Mouse (Mus musculus) MEL (cell line): ENCODE results near the gene Crocc. TPM values are rescaled to one million over a fixed set of nuclear protein-coding genes. Genes with fewer than 3 reads are reported as not detected.

ENCODE experiments used
- DNase-seq: peaks from one replicate; pipeline ENCODE4 v3.0.0; 2011; ENCODE audit warnings: low read depth, low spot score
- H3K27ac ChIP-seq: 2 replicates; pipeline ENCODE4 v1.5.1; 2012; ENCODE audit warnings: low read depth, mild to moderate bottlenecking, control low read depth, low read length, moderate library complexity; ENCODE audit not compliant: control insufficient read depth
- H3K27me3 ChIP-seq, 2 experiments: fragments of 150-350 bp in 1 of 2; sonication (generic) in 1 of 2; 2 replicates each; pipeline ENCODE4 v1.6.1; 2012; ENCODE audit warnings: low read length in 2 of 2, mild to moderate bottlenecking in 2 of 2, improper control_type of control experiment in 1 of 2, moderate library complexity in 1 of 2; ENCODE audit not compliant: insufficient read depth in 2 of 2, control insufficient read depth in 1 of 2
- H3K36me3 ChIP-seq, 2 experiments: 2 replicates each; pipeline ENCODE4 v1.6.1; 2012 to 2014; ENCODE audit warnings: low read length in 2 of 2, improper control_type of control experiment in 1 of 2, inconsistent platforms in 1 of 2, mild to moderate bottlenecking in 1 of 2; ENCODE audit not compliant: insufficient read depth in 2 of 2, control insufficient read depth in 1 of 2
- H3K4me1 ChIP-seq, 2 experiments: fragments of 150-350 bp in 1 of 2; sonication (generic) in 1 of 2; 2 replicates each; pipeline ENCODE4 v1.6.1; 2012; ENCODE audit warnings: low read length in 2 of 2, improper control_type of control experiment in 1 of 2, mild to moderate bottlenecking in 1 of 2; ENCODE audit not compliant: insufficient read depth in 2 of 2, control insufficient read depth in 1 of 2
- H3K4me3 ChIP-seq, 2 experiments: fragments of 150-350 bp in 1 of 2; sonication (generic) in 1 of 2; 2 replicates each; pipeline ENCODE4 v1.5.1; 2012; ENCODE audit warnings: low read depth in 2 of 2, low read length in 2 of 2, mild to moderate bottlenecking in 2 of 2, moderate library complexity in 2 of 2, control low read depth in 1 of 2, improper control_type of control experiment in 1 of 2; ENCODE audit not compliant: control insufficient read depth in 1 of 2, insufficient read depth in 1 of 2
- H3K79me2 ChIP-seq: 2 replicates; pipeline ENCODE4 v1.6.1; 2012; ENCODE audit warnings: mild to moderate bottlenecking, low read length, moderate library complexity; ENCODE audit not compliant: control insufficient read depth, poor library complexity, insufficient read depth
- H3K9ac ChIP-seq: 2 replicates; pipeline ENCODE4 v1.6.1; 2012; ENCODE audit warnings: low read depth, mild to moderate bottlenecking, control low read depth, low read length, moderate library complexity; ENCODE audit not compliant: control insufficient read depth, poor library complexity, severe bottlenecking
- H3K9me3 ChIP-seq: fragments of 150-350 bp; sonication (generic); replicated peaks from 2 replicates; pipeline ENCODE4 v1.6.1; 2012; ENCODE audit warnings: mild to moderate bottlenecking, low read length, improper control_type of control experiment, moderate library complexity; ENCODE audit not compliant: insufficient read depth
- BHLHE40 ChIP-seq: IDR thresholded peaks from 2 replicates; pipeline ENCODE4 v1.6.1; 2012; ENCODE audit warnings: low read depth, mild to moderate bottlenecking, inconsistent platforms, low read length, improper control_type of control experiment, borderline replicate concordance
- CHD1 ChIP-seq: IDR thresholded peaks from 2 replicates; pipeline ENCODE4 v1.6.1; 2012; ENCODE audit warnings: low read depth, mild to moderate bottlenecking, inconsistent platforms, low read length, improper control_type of control experiment
- CHD2 ChIP-seq: IDR thresholded peaks from 2 replicates; pipeline ENCODE4 v1.6.1; 2011; ENCODE audit warnings: low read length, improper control_type of control experiment
- E2F4 ChIP-seq: IDR thresholded peaks from 2 replicates; pipeline ENCODE4 v1.6.1; 2011; ENCODE audit warnings: low read depth, low read length, improper control_type of control experiment, borderline replicate concordance
- EP300 ChIP-seq, 2 experiments: IDR thresholded peaks; 2 replicates each; pipeline ENCODE4 v1.6.1; 2011; ENCODE audit warnings: improper control_type of control experiment in 2 of 2, low read length in 2 of 2, low read depth in 1 of 2, mild to moderate bottlenecking in 1 of 2
- GATA1 ChIP-seq: IDR thresholded peaks from 2 replicates; pipeline ENCODE4 v1.6.1; 2011; ENCODE audit warnings: low read depth, low read length, improper control_type of control experiment
- JUND ChIP-seq: IDR thresholded peaks from 2 replicates; pipeline ENCODE4 v1.6.1; 2011; ENCODE audit warnings: low read depth, mild to moderate bottlenecking, improper control_type of control experiment, low read length
- KAT2A ChIP-seq: conservative IDR thresholded peaks from 2 replicates; pipeline ENCODE4 v1.6.1; 2012; ENCODE audit warnings: low read depth, low read length, improper control_type of control experiment, inconsistent platforms
- MAFK ChIP-seq: IDR thresholded peaks from 2 replicates; pipeline ENCODE4 v1.6.1; 2011; ENCODE audit warnings: low read depth, mild to moderate bottlenecking, low read length, improper control_type of control experiment, borderline replicate concordance
- MAX ChIP-seq: IDR thresholded peaks from 2 replicates; pipeline ENCODE4 v1.6.1; 2011; ENCODE audit warnings: low read length, improper control_type of control experiment
- MAZ ChIP-seq: IDR thresholded peaks from 2 replicates; pipeline ENCODE4 v1.6.1; 2012; ENCODE audit warnings: low read depth, mild to moderate bottlenecking, inconsistent platforms, low read length, improper control_type of control experiment
- MEF2A ChIP-seq: IDR thresholded peaks from 2 replicates; pipeline ENCODE4 v1.6.1; 2014; ENCODE audit warnings: low read depth, mild to moderate bottlenecking, inconsistent platforms, low read length, improper control_type of control experiment; ENCODE audit not compliant: poor library complexity, insufficient replicate concordance, severe bottlenecking; ENCODE audit errors: extremely low read depth
- MYC ChIP-seq: IDR thresholded peaks from 2 replicates; pipeline ENCODE4 v1.6.1; 2011; ENCODE audit warnings: low read depth, mild to moderate bottlenecking, low read length, improper control_type of control experiment, moderate library complexity
- POLR2A ChIP-seq, 2 experiments: IDR thresholded peaks; 2 replicates each; pipeline ENCODE4 v1.6.1; 2011 to 2012; ENCODE audit warnings: low read length in 2 of 2, mild to moderate bottlenecking in 2 of 2, control low read depth in 1 of 2, improper control_type of control experiment in 1 of 2, low read depth in 1 of 2, moderate library complexity in 1 of 2; ENCODE audit not compliant: control insufficient read depth in 1 of 2, insufficient read depth in 1 of 2, poor library complexity in 1 of 2
- RAD21 ChIP-seq: IDR thresholded peaks from 2 replicates; pipeline ENCODE4 v1.6.1; 2011; ENCODE audit warnings: mild to moderate bottlenecking, low read depth, low read length, improper control_type of control experiment
- SIN3A ChIP-seq: IDR thresholded peaks from 2 replicates; pipeline ENCODE4 v1.6.1; 2012; ENCODE audit warnings: low read length, improper control_type of control experiment, inconsistent platforms
- USF1 ChIP-seq: IDR thresholded peaks from 2 replicates; pipeline ENCODE4 v1.6.1; 2014; ENCODE audit warnings: low read depth, mild to moderate bottlenecking, inconsistent platforms, low read length, improper control_type of control experiment, moderate library complexity
- ZKSCAN1 ChIP-seq: IDR thresholded peaks from 2 replicates; pipeline ENCODE4 v1.6.1; 2012; ENCODE audit warnings: low read depth, mild to moderate bottlenecking, inconsistent platforms, low read length, improper control_type of control experiment, moderate library complexity
- ZNF384 ChIP-seq: IDR thresholded peaks from 2 replicates; pipeline ENCODE4 v1.6.1; 2012; ENCODE audit warnings: low read depth, mild to moderate bottlenecking, inconsistent platforms, low read length, improper control_type of control experiment
- polyA plus RNA-seq, 2 experiments: library from polyadenylated mRNA; stranded (reverse) in 1 of 2; unstranded in 1 of 2; fragments of >175 nt in 1 of 2; fragments of >200 nt in 1 of 2; gene quantifications; 2 replicates each; pipeline versions ENCODE4 v1.2.1 to v1.2.4; 2012; ENCODE audit warnings: low replicate concordance in 2 of 2, low read depth in 1 of 2; ENCODE audit not compliant: insufficient read length in 2 of 2, insufficient read depth in 1 of 2, missing spikeins in 1 of 2
- total RNA-seq: library from RNA; depleted of rRNA; stranded (reverse); fragments of 300-350 nt; gene quantifications from 2 replicates; pipeline ENCODE4 v1.2.3, GENCODE M21; 2012

The Crocc gene
- total and polyA plus RNA-seq, 3 experiments: 0.77 to 3.6 TPM; not detected in 1

- Histone ChIP-seq H3K9ac (no peak overlapping the region), H3K4me3 (no peak overlapping the region), H3K27ac (no peak overlapping the region), H3K79me2 (no peaks in the 10 kb centered on the region), H3K4me1 (peaks cover 0 to 5% of the 10 kb centered on the region in 2 experiments; a peak in 1 of 4 replicates), H3K36me3 (no peaks in the 10 kb centered on the region), H3K9me3 (no peaks in the 10 kb centered on the region), H3K27me3 (no peaks in the 10 kb centered on the region)
- TF ChIP-seq EP300 (IDR thresholded peaks at IDR 0.05; ENCODE audit: low read depth in 1 of 2, low read length in 2 of 2) (no peak), ZKSCAN1 (no peak), MYC (no peak), KAT2A (no peak), BHLHE40 (no peak), SIN3A (no peak), GATA1 (no peak), USF1 (no peak), MEF2A (no peak), POLR2A (IDR thresholded peaks at IDR 0.05; ENCODE audit: control insufficient read depth in 1 of 2, insufficient read depth in 1 of 2, low read depth in 1 of 2, low read length in 2 of 2, poor library complexity in 1 of 2) (no peak), E2F4 (no peak), MAZ (no peak), RAD21 (no peak), MAX (no peak), MAFK (no peak), ZNF384 (no peak), CHD1 (no peak)
- no peak for DNase-seq
Observed at GRCm38 (mm10) chr4:141099956-141100355, 39.6 kb upstream of the Crocc start.

GRCm38 (mm10) chr4:141098935-141099334 lies 38.6 kb upstream of the Crocc start:
- Histone ChIP-seq H3K27ac (no peak overlapping the region), H3K4me1 (peaks cover 0 to 5% of the 10 kb centered on the region in 2 experiments; a peak in 1 of 4 replicates), H3K27me3 (no peaks in the 10 kb centered on the region), H3K4me3 (no peak overlapping the region), H3K9me3 (no peaks in the 10 kb centered on the region), H3K79me2 (no peaks in the 10 kb centered on the region), H3K36me3 (no peaks in the 10 kb centered on the region), H3K9ac (no peak overlapping the region)
- no peak for DNase-seq
- no peak for TF ChIP-seq BHLHE40
- no peak for TF ChIP-seq JUND
- no peak for TF ChIP-seq CHD2
